Mouse (Mus musculus) forebrain, embryonic 10.5 days (tissue): ENCODE measurements around the gene Gabrr3. TPM values are rescaled to one million over a fixed set of nuclear protein-coding genes. Genes with fewer than 3 reads are reported as not detected.

Source experiments
- DNase-seq: peaks from one replicate; pipeline ENCODE4 v3.0.0-alpha.2; 2017; ENCODE audit warnings: low spot score; ENCODE audit errors: extremely low spot score
- H3K27ac ChIP-seq: fragments of 300-500 bp; sonication (generic); 2 replicates; pipeline ENCODE4 v1.5.1; 2016; ENCODE audit warnings: mild to moderate bottlenecking
- H3K27me3 ChIP-seq: fragments of 300-500 bp; sonication (generic); 2 replicates; pipeline ENCODE4 v1.6.1; 2016; ENCODE audit warnings: mild to moderate bottlenecking; ENCODE audit not compliant: poor library complexity, severe bottlenecking
- H3K36me3 ChIP-seq: fragments of 300-500 bp; sonication (generic); replicated peaks from 2 replicates; pipeline ENCODE4 v1.6.1; 2016; ENCODE audit warnings: mild to moderate bottlenecking, moderate library complexity
- H3K4me1 ChIP-seq: fragments of 300-500 bp; sonication (generic); 2 replicates; pipeline ENCODE4 v1.6.1; 2016
- H3K4me3 ChIP-seq: fragments of 300-500 bp; sonication (generic); 2 replicates; pipeline ENCODE4 v1.5.1; 2016; ENCODE audit warnings: mild to moderate bottlenecking, moderate library complexity
- H3K9me3 ChIP-seq: fragments of 300-500 bp; sonication (generic); 2 replicates; pipeline ENCODE4 v1.6.1; 2016; ENCODE audit warnings: mild to moderate bottlenecking, moderate library complexity
- WGBS: fragments of 180-500 bp; shearing (Covaris S2); methylation state at CpG from one replicate; pipeline ENCODE4 v1.1.7; 2016; 5-methylcytosine and 5-hydroxymethylcytosine counted together
- polyA plus RNA-seq: library from polyadenylated mRNA; unstranded; fragments of >200 nt; fragmentation: Nextera tagmentation; extraction: Ambion mirVana; gene quantifications from 2 replicates; pipeline ENCODE4 v1.2.1, GENCODE M21; 2016

Gene Gabrr3
- polyA plus RNA-seq, 1 experiment from 2014 or later, result 0.04 TPM

DNA sequence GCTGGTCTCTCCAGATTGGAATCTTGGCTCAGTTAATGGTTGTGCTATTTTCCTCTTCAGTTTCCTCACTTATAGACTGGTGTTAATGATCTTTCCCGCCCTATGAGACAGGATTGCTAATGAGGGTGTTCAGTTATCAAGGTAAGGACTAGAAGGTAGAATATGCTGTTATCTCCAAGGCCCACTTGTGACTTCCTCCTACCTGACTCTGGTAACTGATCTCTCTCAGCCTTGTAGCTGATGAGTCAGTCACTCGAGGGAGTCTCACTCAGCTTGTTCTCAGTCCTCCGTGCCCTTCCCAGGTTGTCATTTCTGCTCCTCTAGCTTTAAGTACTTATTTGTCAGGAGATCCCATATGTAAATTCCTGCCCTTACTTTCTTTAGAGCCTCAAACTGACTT lies 70.8 kb downstream of the Gabrr3 start:
- WGBS, result 85% methylated on average over 3 of the region's 3 CpGs
- peak; percentile 6 for DNase-seq
- Histone ChIP-seq H3K4me3 (no peak overlapping the region), H3K27me3 (no peaks in the 10 kb centered on the region), H3K27ac (no peak overlapping the region), H3K9me3 (no peaks in the 10 kb centered on the region), H3K4me1 (0 out of 2 replicates have a peak, but pooled peaks cover 4% of the 10 kb centered on the region), H3K36me3 (peaks cover 72% of the 10 kb centered on the region)

DNA sequence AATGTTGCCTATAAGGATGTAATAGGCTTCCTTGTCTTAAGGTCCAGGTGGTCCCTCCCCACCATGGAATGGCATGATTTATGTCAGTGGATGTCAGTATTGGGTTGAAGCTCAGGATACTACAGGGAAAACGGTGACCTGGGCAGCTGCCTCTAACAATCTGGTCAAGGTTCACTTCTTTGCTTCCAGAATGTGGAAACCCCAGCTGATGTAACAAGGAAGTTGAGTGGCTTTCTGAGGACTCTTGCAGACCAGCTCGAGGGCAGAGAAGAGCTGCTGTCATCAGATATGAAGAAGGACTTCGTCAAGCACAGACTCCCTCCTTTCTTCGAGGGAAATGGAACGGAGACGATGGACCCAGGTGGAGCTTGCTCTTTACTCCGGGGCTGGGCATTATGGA lies 80.1 kb downstream of the Gabrr3 start:
- peak; percentile 7 for DNase-seq

DNA sequence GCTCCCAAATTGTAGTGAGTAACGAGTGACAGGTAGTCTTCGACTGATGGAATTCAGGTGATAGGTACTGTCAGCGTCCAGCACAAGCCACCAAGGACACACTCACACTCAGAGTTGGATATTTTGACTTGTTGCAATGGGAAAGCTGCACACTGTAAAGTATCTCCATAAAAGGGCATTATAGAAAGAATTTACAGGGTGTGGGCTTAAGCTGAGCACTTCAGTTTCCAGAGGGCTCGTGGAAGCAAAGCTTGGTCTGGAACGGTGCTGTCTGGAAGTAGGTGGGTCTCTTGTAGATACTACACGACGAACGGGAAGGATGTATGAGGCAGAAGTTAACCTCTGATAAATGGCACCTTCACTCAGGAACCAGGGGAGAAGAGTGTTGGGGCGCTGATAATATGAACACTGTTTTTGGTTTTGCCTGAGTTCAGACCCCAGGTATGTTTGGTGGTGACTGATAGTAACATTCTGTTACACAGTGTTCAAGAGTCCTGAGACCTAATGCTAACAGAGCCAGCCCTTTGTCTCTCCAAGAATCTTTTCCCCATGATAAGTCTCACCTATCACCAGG lies 80.9 kb downstream of the Gabrr3 start:
- Histone ChIP-seq H3K9me3 (no peaks in the 10 kb centered on the region), H3K36me3 (peaks cover 95% of the 10 kb centered on the region), H3K4me3 (no peak overlapping the region), H3K4me1 (no peaks in the 10 kb centered on the region), H3K27me3 (no peaks in the 10 kb centered on the region), H3K27ac (no peak overlapping the region)
- peak; percentile 4 for DNase-seq
- WGBS, result 95% methylated on average over 9 of the region's 9 CpGs

More for the DNA sequence above, 80.1 kb downstream of the Gabrr3 start:
- Histone ChIP-seq H3K27ac (no peak overlapping the region), H3K36me3 (peaks cover 95% of the 10 kb centered on the region), H3K27me3 (no peaks in the 10 kb centered on the region), H3K9me3 (no peaks in the 10 kb centered on the region), H3K4me3 (no peak overlapping the region), H3K4me1 (no peaks in the 10 kb centered on the region)
- WGBS, result 89% methylated on average over 7 of the region's 7 CpGs

GRCm38 (mm10) chr16:59493199-59493598 lies 86.1 kb downstream of the Gabrr3 start:
- Histone ChIP-seq H3K9me3 (no peaks in the 10 kb centered on the region), H3K4me3 (no peak overlapping the region), H3K4me1 (no peaks in the 10 kb centered on the region), H3K27me3 (no peaks in the 10 kb centered on the region), H3K27ac (no peak overlapping the region), H3K36me3 (peaks cover 66% of the 10 kb centered on the region)
- no peak for DNase-seq
- WGBS, result 93% methylated on average over 14 of the region's 14 CpGs

DNA sequence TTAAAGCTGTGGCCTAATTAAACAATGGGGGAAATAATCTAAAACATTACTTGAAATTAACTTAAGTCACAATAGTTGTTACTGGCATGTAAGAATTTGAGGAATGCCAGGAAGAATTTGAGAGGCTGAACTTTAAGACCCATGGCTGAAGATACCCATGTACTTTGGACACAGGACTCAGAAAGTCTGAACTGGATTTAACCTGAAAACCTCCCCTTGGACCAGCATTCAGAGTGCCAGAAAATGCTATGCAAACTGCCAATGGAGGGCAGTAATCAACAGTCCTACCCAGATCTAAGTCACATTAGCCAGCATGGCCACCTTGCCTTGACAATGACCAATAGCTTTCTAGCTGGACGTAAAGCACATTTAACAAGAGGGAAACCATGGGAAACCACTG lies 90.8 kb downstream of the Gabrr3 start:
- H3K4me3 ChIP-seq, result no peak overlapping the region
- H3K4me1 ChIP-seq, result no peaks in the 10 kb centered on the region
- H3K36me3 ChIP-seq, result peaks cover 27% of the 10 kb centered on the region
- no peaks in the 10 kb centered on the region for H3K9me3 ChIP-seq
- 91% methylated on average over 1 of the region's 1 CpGs for WGBS
- DNase-seq, result no peak
- H3K27ac ChIP-seq, result no peak overlapping the region
- no peaks in the 10 kb centered on the region for H3K27me3 ChIP-seq

DNA sequence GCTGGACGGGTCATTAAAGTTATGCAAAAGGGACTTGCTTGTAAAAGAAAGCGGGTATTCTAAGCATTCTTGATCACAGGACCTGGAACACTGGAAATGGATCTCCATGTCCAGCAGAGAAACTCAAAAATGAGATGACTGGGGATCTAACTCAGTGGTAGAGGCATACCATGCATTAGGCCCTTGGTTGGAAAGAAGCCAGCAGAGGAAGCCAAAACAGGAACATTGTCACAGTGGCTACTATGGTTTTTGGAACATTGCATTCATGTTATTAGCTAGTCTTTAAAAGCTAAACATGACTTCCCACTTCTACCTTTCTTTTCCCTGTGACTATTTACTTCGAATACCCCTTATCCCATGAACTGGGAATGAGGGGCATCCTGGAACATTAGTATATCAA lies 92.0 kb downstream of the Gabrr3 start:
- Histone ChIP-seq H3K36me3 (peaks cover 15% of the 10 kb centered on the region), H3K4me1 (no peaks in the 10 kb centered on the region), H3K9me3 (no peaks in the 10 kb centered on the region), H3K4me3 (no peak overlapping the region), H3K27ac (no peak overlapping the region), H3K27me3 (no peaks in the 10 kb centered on the region)
- WGBS, result 90% methylated on average over 3 of the region's 3 CpGs
- no peak for DNase-seq

DNA sequence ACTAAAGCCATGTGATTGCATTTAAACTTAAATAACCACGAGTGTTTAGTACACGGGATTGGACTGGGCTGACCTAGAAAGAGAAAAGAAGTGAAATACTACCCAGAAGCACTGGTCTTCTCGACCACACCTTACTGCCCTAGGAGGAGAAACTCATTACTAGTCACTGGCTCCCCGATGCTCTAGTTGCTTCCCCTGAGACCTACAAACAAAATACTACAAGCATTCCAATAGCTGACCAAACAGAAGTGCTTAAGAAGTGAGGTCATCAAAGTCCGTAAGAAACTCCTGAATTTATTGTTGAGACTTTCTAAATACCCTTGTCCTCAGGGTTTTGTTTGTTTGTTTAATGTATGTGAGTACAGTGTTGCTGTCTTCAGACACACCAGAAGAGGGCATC lies 102.7 kb downstream of the Gabrr3 start:
- Histone ChIP-seq H3K36me3 (no peaks in the 10 kb centered on the region), H3K27ac (no peak overlapping the region)
- WGBS, result 90% methylated on average over 5 of the region's 5 CpGs

More for the DNA sequence above, 102.7 kb downstream of the Gabrr3 start:
- Histone ChIP-seq H3K4me1 (no peaks in the 10 kb centered on the region), H3K4me3 (no peak overlapping the region), H3K9me3 (no peaks in the 10 kb centered on the region), H3K27me3 (no peaks in the 10 kb centered on the region)
- DNase-seq, result no peak

Other genes with a start within 250 kb of the Gabrr3 start
- gene Olfr196, start 236.9 kb upstream of the Gabrr3 start, polyA plus RNA-seq, result not detected in 2 replicates
- gene Olfr198, start 203.8 kb upstream of the Gabrr3 start, polyA plus RNA-seq, result not detected in 2 replicates
- not detected in 2 replicates for gene Olfr199, start 187.6 kb upstream of the Gabrr3 start, polyA plus RNA-seq
- gene Olfr201, start 134.7 kb upstream of the Gabrr3 start, polyA plus RNA-seq, result not detected in 2 replicates
- not detected in 2 replicates for gene Olfr202, start 120.5 kb upstream of the Gabrr3 start, polyA plus RNA-seq
- gene Olfr203, start 108.5 kb upstream of the Gabrr3 start, polyA plus RNA-seq, result not detected in 2 replicates
- gene Olfr204, start 89.1 kb upstream of the Gabrr3 start, polyA plus RNA-seq, result not detected in 2 replicates
- not detected in 2 replicates for gene Olfr205, start 76.2 kb upstream of the Gabrr3 start, polyA plus RNA-seq
- not detected in 2 replicates for gene Olfr206, start 58.1 kb upstream of the Gabrr3 start, polyA plus RNA-seq
- not detected in 2 replicates for gene Olfr209, start 43.3 kb upstream of the Gabrr3 start, polyA plus RNA-seq
- gene Riox2, start 64.4 kb downstream of the Gabrr3 start, polyA plus RNA-seq, result 37.7 and 39.9 TPM in 2 replicates
- 5.0 and 5.1 TPM in 2 replicates for gene Crybg3, start 193.6 kb downstream of the Gabrr3 start, polyA plus RNA-seq
- 57.6 and 58.6 TPM in 2 replicates for gene Arl6, start 232.1 kb downstream of the Gabrr3 start, polyA plus RNA-seq